Mouse (Mus musculus): Measurements from ENCODE around the gene Ptprm.

- TF ChIP-seq CTCF (IDR thresholded peaks at IDR 0.05) (no peak), EP300 (IDR thresholded peaks at IDR 0.05) (no peak)
Measured at GRCm38 (mm10) chr17:66864441-66864840, 489.8 kb downstream of the Ptprm start.
